Mouse (Mus musculus): ENCODE results near the gene Zfand4.
"Not testable (repeated sequence)": the region's sequence is repeated elsewhere in the genome, so short reads cannot be mapped to it uniquely, and the experiment has no call there.

- TF ChIP-seq CTCF (IDR thresholded peaks at IDR 0.05; ENCODE audit: low read depth, low read length); POLR2A (IDR thresholded peaks at IDR 0.05; ENCODE audit: borderline replicate concordance, low read depth, low read length): not testable (repeated sequence)
Measured at GRCm38 (mm10) chr6:116356311-116356947, 92.4 kb downstream of the Zfand4 start.

Data from bone marrow macrophage, adult 2 months (primary cell).